Mouse (Mus musculus): ENCODE measurements around the gene Ccr10. TPM values are rescaled to one million over a fixed set of nuclear protein-coding genes. Genes with fewer than 3 reads are reported as not detected.
"Not testable (repeated sequence)": the region's sequence is repeated elsewhere in the genome, so short reads cannot be mapped to it uniquely, and the experiment has no call there.

Gene Ccr10
- polyA plus RNA-seq, 1 experiment from 2014 or later: 0.31 TPM

GRCm38 (mm10) chr11:101167963-101168300, 7.3 kb downstream of the Ccr10 start:
- no peak overlapping the region for H3K4me2 ChIP-seq
- H3K27me3 ChIP-seq (replicated peaks): peaks cover 63% of the 10 kb centered on the region
- H3K9me3 ChIP-seq: no peaks in the 10 kb centered on the region
- ATAC-seq (replicated peaks): no peak
- peaks cover 13% of the 10 kb centered on the region; the same call in 1 of the 2 replicates for H3K36me3 ChIP-seq (replicated peaks)
- H3K4me3 ChIP-seq: no peak overlapping the region
- peaks cover 49% of the 10 kb centered on the region for H3K4me1 ChIP-seq
- WGBS: 47% methylated on average over 8 of the region's 8 CpGs
- H3K9ac ChIP-seq: no peak overlapping the region
- H3K27ac ChIP-seq: no peak overlapping the region

GRCm38 (mm10) chr11:101167211-101167962, 7.9 kb downstream of the Ccr10 start:
- Histone ChIP-seq H3K4me3 (no peak overlapping the region), H3K9ac (no peak overlapping the region), H3K4me2 (no peak overlapping the region), H3K4me1 (peaks cover 45% of the 10 kb centered on the region), H3K27ac (no peak overlapping the region), H3K27me3 (replicated peaks) (peaks cover 68% of the 10 kb centered on the region), H3K9me3 (no peaks in the 10 kb centered on the region), H3K36me3 (replicated peaks) (peaks cover 13% of the 10 kb centered on the region; the same call in 1 of the 2 replicates)
- WGBS: 46% methylated on average over 19 of the region's 19 CpGs
- no peak for ATAC-seq (replicated peaks)

GRCm38 (mm10) chr11:101166357-101166756, 8.9 kb downstream of the Ccr10 start:
- Histone ChIP-seq H3K27ac (no peak overlapping the region), H3K36me3 (replicated peaks) (peaks cover 13% of the 10 kb centered on the region; the same call in 1 of the 2 replicates), H3K4me1 (peaks cover 35% of the 10 kb centered on the region), H3K27me3 (replicated peaks) (peaks cover 71% of the 10 kb centered on the region), H3K9ac (no peak overlapping the region), H3K4me3 (no peak overlapping the region), H3K4me2 (no peak overlapping the region), H3K9me3 (no peaks in the 10 kb centered on the region)
- no peak for ATAC-seq (replicated peaks)
- 49% methylated on average over 14 of the region's 14 CpGs for WGBS

- Histone ChIP-seq H3K36me3 (replicated peaks) (peaks cover 16% of the 10 kb centered on the region; the same call in 1 of the 2 replicates), H3K4me2 (no peak overlapping the region), H3K9ac (no peak overlapping the region), H3K27ac (no peak overlapping the region), H3K4me1 (peaks cover 24% of the 10 kb centered on the region), H3K9me3 (no peaks in the 10 kb centered on the region), H3K27me3 (replicated peaks) (peaks cover 71% of the 10 kb centered on the region), H3K4me3 (0 out of 2 replicates have a peak overlapping the region, but pooled peaks have one; percentile 14)
- no peak for ATAC-seq (replicated peaks)
- 24% methylated on average over 35 of the region's 35 CpGs for WGBS
These were observed 10.3 kb downstream of the Ccr10 start for GRCm38 (mm10) chr11:101164677-101165580.

GRCm38 (mm10) chr11:101164351-101164665, 10.9 kb downstream of the Ccr10 start:
- WGBS: 6% methylated on average over 21 of the region's 21 CpGs
- Histone ChIP-seq H3K4me3 (peak overlapping the region; percentile 14), H3K36me3 (replicated peaks) (peaks cover 16% of the 10 kb centered on the region; the same call in 1 of the 2 replicates), H3K9me3 (no peaks in the 10 kb centered on the region), H3K27me3 (replicated peaks) (peaks cover 71% of the 10 kb centered on the region), H3K4me2 (peak overlapping the region; percentile 38), H3K9ac (no peak overlapping the region; the same call in 1 of the 2 replicates), H3K4me1 (peaks cover 18% of the 10 kb centered on the region), H3K27ac (no peak overlapping the region)
- no peak for ATAC-seq (replicated peaks)

GRCm38 (mm10) chr11:101163476-101164350, 11.5 kb downstream of the Ccr10 start:
- H3K4me3 ChIP-seq: peak overlapping the region; percentile 14
- WGBS: 17% methylated on average over 49 of the region's 49 CpGs
- ATAC-seq (replicated peaks): no peak
- H3K27ac ChIP-seq: no peak overlapping the region
- no peak overlapping the region; the same call in 1 of the 2 replicates for H3K9ac ChIP-seq
- H3K9me3 ChIP-seq: no peaks in the 10 kb centered on the region
- H3K36me3 ChIP-seq (replicated peaks): peaks cover 16% of the 10 kb centered on the region; the same call in 1 of the 2 replicates
- peaks cover 69% of the 10 kb centered on the region for H3K27me3 ChIP-seq (replicated peaks)
- peaks cover 12% of the 10 kb centered on the region for H3K4me1 ChIP-seq
- peak overlapping the region; percentile 38 for H3K4me2 ChIP-seq

GRCm38 (mm10) chr11:101162772-101163171, 12.5 kb downstream of the Ccr10 start:
- H3K4me2 ChIP-seq: no peak overlapping the region
- no peaks in the 10 kb centered on the region for H3K9me3 ChIP-seq
- H3K9ac ChIP-seq: no peak overlapping the region
- peaks cover 9% of the 10 kb centered on the region for H3K4me1 ChIP-seq
- no peak overlapping the region for H3K27ac ChIP-seq
- H3K36me3 ChIP-seq (replicated peaks): peaks cover 16% of the 10 kb centered on the region; the same call in 1 of the 2 replicates
- no peak for ATAC-seq (replicated peaks)
- 60% methylated on average over 5 of the region's 5 CpGs for WGBS
- H3K4me3 ChIP-seq: no peak overlapping the region
- peaks cover 60% of the 10 kb centered on the region for H3K27me3 ChIP-seq (replicated peaks)

GRCm38 (mm10) chr11:101162301-101162700, 12.9 kb downstream of the Ccr10 start:
- no peak overlapping the region for H3K4me2 ChIP-seq
- peaks cover 9% of the 10 kb centered on the region for H3K4me1 ChIP-seq
- ATAC-seq (replicated peaks): no peak
- no peak overlapping the region for H3K27ac ChIP-seq
- 52% methylated on average over 5 of the region's 5 CpGs for WGBS
- H3K27me3 ChIP-seq (replicated peaks): peaks cover 55% of the 10 kb centered on the region
- H3K4me3 ChIP-seq: no peak overlapping the region
- peaks cover 15% of the 10 kb centered on the region; the same call in 1 of the 2 replicates for H3K36me3 ChIP-seq (replicated peaks)
- no peak overlapping the region for H3K9ac ChIP-seq
- no peaks in the 10 kb centered on the region for H3K9me3 ChIP-seq

GRCm38 (mm10) chr11:101161551-101161950, 13.7 kb downstream of the Ccr10 start:
- 0 out of 2 replicates have a peak, but pooled peaks cover 12% of the 10 kb centered on the region for H3K36me3 ChIP-seq (replicated peaks)
- no peak overlapping the region for H3K4me2 ChIP-seq
- peaks cover 48% of the 10 kb centered on the region for H3K27me3 ChIP-seq (replicated peaks)
- no peak overlapping the region for H3K27ac ChIP-seq
- no peak for ATAC-seq (replicated peaks)
- 89% methylated on average over 15 of the region's 15 CpGs for WGBS
- H3K9ac ChIP-seq: no peak overlapping the region
- no peak overlapping the region for H3K4me3 ChIP-seq
- peaks cover 11% of the 10 kb centered on the region for H3K4me1 ChIP-seq
- H3K9me3 ChIP-seq: no peaks in the 10 kb centered on the region

- H3K4me2 ChIP-seq: not testable (repeated sequence)
- 72% methylated on average over 8 of the region's 8 CpGs for WGBS
These were observed 14.2 kb downstream of the Ccr10 start for GRCm38 (mm10) chr11:101160981-101161505.

GRCm38 (mm10) chr11:101160151-101160550, 15.1 kb downstream of the Ccr10 start:
- Histone ChIP-seq H3K4me1 (peaks cover 23% of the 10 kb centered on the region), H3K27me3 (replicated peaks) (peaks cover 34% of the 10 kb centered on the region), H3K36me3 (replicated peaks) (0 out of 2 replicates have a peak, but pooled peaks cover 12% of the 10 kb centered on the region)
- H3K4me3 ChIP-seq; H3K4me2 ChIP-seq; H3K27ac ChIP-seq; ATAC-seq (replicated peaks); H3K9me3 ChIP-seq; H3K9ac ChIP-seq: not testable (repeated sequence)
- WGBS: 80% methylated on average over 10 of the region's 10 CpGs

More at GRCm38 (mm10) chr11:101160981-101161505, 14.2 kb downstream of the Ccr10 start:
- not testable (repeated sequence) for ATAC-seq (replicated peaks); H3K4me3 ChIP-seq; H3K27ac ChIP-seq; H3K9me3 ChIP-seq; H3K9ac ChIP-seq
- H3K36me3 ChIP-seq (replicated peaks): 0 out of 2 replicates have a peak, but pooled peaks cover 12% of the 10 kb centered on the region
- peaks cover 16% of the 10 kb centered on the region for H3K4me1 ChIP-seq
- H3K27me3 ChIP-seq (replicated peaks): peaks cover 43% of the 10 kb centered on the region
